Mouse (Mus musculus): ENCODE data around the gene Elk3.
"Not testable (repeated sequence)": the region's sequence is repeated elsewhere in the genome, so short reads cannot be mapped to it uniquely, and the experiment has no call there.

Elk3 gene

GRCm38 (mm10) chr10:93310721-93311411, at the start of gene Elk3:
Gene Elk3, minus strand, starts transcription at chr10:93311135.
- in situ Hi-C loops (cut with MseI, MboI): no loop called here

- in situ Hi-C loops (cut with MseI, MboI): no loop called here
Observed at GRCm38 (mm10) chr10:93360623-93361022, 49.7 kb upstream of the Elk3 start.

- in situ Hi-C loops (cut with MseI, MboI): not testable (repeated sequence)
Observed at GRCm38 (mm10) chr10:93360190-93360589, 49.3 kb upstream of the Elk3 start.

- in situ Hi-C loops (cut with MseI, MboI): no loop called here
Observed at GRCm38 (mm10) chr10:93359339-93359863, 48.5 kb upstream of the Elk3 start.

- in situ Hi-C loops (cut with MseI, MboI): no loop called here
Observed at GRCm38 (mm10) chr10:93358878-93359277, 47.9 kb upstream of the Elk3 start.

- in situ Hi-C loops (cut with MseI, MboI): no loop called here
Observed at GRCm38 (mm10) chr10:93357162-93357561, 46.2 kb upstream of the Elk3 start.

- in situ Hi-C loops (cut with MseI, MboI): no loop called here
Observed at GRCm38 (mm10) chr10:93356122-93356521, 45.2 kb upstream of the Elk3 start.

GRCm38 (mm10) chr10:93355276-93355927, 44.5 kb upstream of the Elk3 start:
- in situ Hi-C loops (cut with MseI, MboI): no loop called here

GRCm38 (mm10) chr10:93353545-93354326, 42.8 kb upstream of the Elk3 start:
- in situ Hi-C loops (cut with MseI, MboI): no loop called here

GRCm38 (mm10) chr10:93347918-93348505, 37.1 kb upstream of the Elk3 start:
- in situ Hi-C loops (cut with MseI, MboI): no loop called here

GRCm38 (mm10) chr10:93347387-93347786, 36.5 kb upstream of the Elk3 start:
- in situ Hi-C loops (cut with MseI, MboI): no loop called here

- in situ Hi-C loops (cut with MseI, MboI): no loop called here
Observed at GRCm38 (mm10) chr10:93346208-93346936, 35.4 kb upstream of the Elk3 start.

- in situ Hi-C loops (cut with MseI, MboI): no loop called here
Observed at GRCm38 (mm10) chr10:93345497-93345896, 34.6 kb upstream of the Elk3 start.

- in situ Hi-C loops (cut with MseI, MboI): no loop called here
Observed at GRCm38 (mm10) chr10:93343469-93343868, 32.5 kb upstream of the Elk3 start.

GRCm38 (mm10) chr10:93342986-93343385, 32.1 kb upstream of the Elk3 start:
- in situ Hi-C loops (cut with MseI, MboI): no loop called here

- in situ Hi-C loops (cut with MseI, MboI): no loop called here
Observed at GRCm38 (mm10) chr10:93338526-93338925, 27.6 kb upstream of the Elk3 start.

- in situ Hi-C loops (cut with MseI, MboI): no loop called here
Observed at GRCm38 (mm10) chr10:93336462-93336931, 25.6 kb upstream of the Elk3 start.

GRCm38 (mm10) chr10:93335828-93336461, 25.0 kb upstream of the Elk3 start:
- in situ Hi-C loops (cut with MseI, MboI): no loop called here

GRCm38 (mm10) chr10:93335001-93335400, 24.1 kb upstream of the Elk3 start:
- in situ Hi-C loops (cut with MseI, MboI): no loop called here

- in situ Hi-C loops (cut with MseI, MboI): no loop called here
Observed at GRCm38 (mm10) chr10:93333239-93333638, 22.3 kb upstream of the Elk3 start.
